Mouse (Mus musculus) liver, postnatal 0 days (tissue): ENCODE data around the gene Gm20388.

Experiments
- CTCF ChIP-seq: sonication (generic); IDR thresholded peaks from 2 replicates; pipeline ENCODE4 v1.5.1; 2016; ENCODE audit warnings: antibody characterized with exemption, low read depth
- EP300 ChIP-seq: IDR thresholded peaks from 2 replicates; pipeline ENCODE4 v1.6.1; 2016; ENCODE audit warnings: antibody characterized with exemption, low read depth, mild to moderate bottlenecking

- TF ChIP-seq CTCF: no peak
- TF ChIP-seq EP300: no peak
These were observed 1762.5 kb downstream of the Gm20388 start for GRCm38 (mm10) chr8:121673153-121673552.
